Mouse (Mus musculus) lung, postnatal 0 days (tissue): ENCODE data around the gene Oprm1.

Experiments
- CTCF ChIP-seq: IDR thresholded peaks from 2 replicates; pipeline ENCODE4 v1.5.1; 2016; ENCODE audit warnings: antibody characterized with exemption, mild to moderate bottlenecking
- EP300 ChIP-seq: IDR thresholded peaks from 2 replicates; pipeline ENCODE4 v1.6.1; 2016; ENCODE audit warnings: antibody characterized with exemption, mild to moderate bottlenecking, control low read depth

DNA sequence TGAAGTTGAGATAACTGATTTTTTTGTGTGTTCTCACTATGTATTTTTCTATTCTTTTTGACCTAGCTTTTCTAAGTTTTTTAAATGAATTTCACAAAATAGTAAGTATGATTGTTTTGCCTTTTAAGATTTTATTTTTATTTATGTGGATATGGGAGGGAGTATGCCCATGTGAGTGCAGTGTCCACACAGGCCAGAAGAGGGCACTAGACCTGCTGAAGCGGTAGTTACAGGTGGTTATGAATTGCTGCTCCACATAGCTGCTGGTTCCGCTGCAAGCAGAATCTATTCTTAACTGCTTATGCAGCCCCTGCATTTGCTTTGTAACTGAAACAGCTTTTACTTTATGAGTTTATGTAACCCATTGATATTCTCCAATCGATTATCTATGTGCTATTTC, 29.8 kb upstream of the Oprm1 start:
- TF ChIP-seq EP300: no peak
- TF ChIP-seq CTCF: no peak
